Mouse (Mus musculus): ENCODE measurements around the gene Dlg5.

DNA sequence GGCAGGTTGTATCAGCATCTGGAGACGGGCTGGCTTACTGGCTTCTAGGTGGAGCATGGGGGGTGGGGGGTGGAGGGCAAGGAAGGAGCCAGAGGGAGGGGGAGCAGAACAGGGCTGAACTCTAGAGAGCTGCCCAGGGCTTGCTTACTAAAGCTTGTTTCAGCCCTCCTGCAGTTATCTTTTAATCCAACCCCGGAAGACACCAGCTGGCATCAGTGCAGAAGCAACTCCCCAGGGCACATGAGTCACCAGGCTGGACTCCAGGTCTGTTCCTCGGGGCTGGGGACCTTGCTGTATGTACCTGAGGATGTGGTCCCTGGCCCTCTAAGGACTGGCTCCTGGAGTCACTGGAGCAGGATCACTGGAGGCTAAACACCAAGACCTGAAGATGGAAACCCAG lies 23.0 kb downstream of the Dlg5 start:
- TF ChIP-seq POLR2A (IDR thresholded peaks at IDR 0.05; ENCODE audit: control insufficient read depth, extremely low read depth, insufficient read depth, low read length, poor library complexity), result no peak
- TF ChIP-seq CTCF (IDR thresholded peaks at IDR 0.05; ENCODE audit: borderline replicate concordance, control insufficient read depth, extremely low read depth, insufficient read depth, low read length, poor library complexity), result no peak
